Mouse (Mus musculus) large intestine, adult 2 months (tissue): ENCODE results near the gene Poglut1. TPM values are rescaled to one million over a fixed set of nuclear protein-coding genes. Genes with fewer than 3 reads are reported as not detected.
"Not testable (repeated sequence)": the region's sequence is repeated elsewhere in the genome, so short reads cannot be mapped to it uniquely, and the experiment has no call there.

Experiments used
- DNase-seq: peaks from one replicate; pipeline ENCODE4 v3.0.0-alpha.2; 2012; ENCODE audit warnings: low read depth, low spot score
- WGBS: fragments of 180-500 bp; shearing (Covaris S2); methylation state at CpG from one replicate; pipeline ENCODE4 v1.1.7; 2018; 5-methylcytosine and 5-hydroxymethylcytosine counted together
- polyA plus RNA-seq: library from polyadenylated mRNA; depleted of rRNA; stranded (reverse); fragments of >200 nt; gene quantifications from 2 replicates; pipeline ENCODE4 v1.2.3, GENCODE M21; 2012; rRNA removed

Poglut1 gene
- polyA plus RNA-seq, 1 experiment = 10.3 TPM

- WGBS = 61% methylated on average over 14 of the region's 14 CpGs
- DNase-seq = not testable (repeated sequence)
Measured at GRCm38 (mm10) chr16:38477241-38477608, 72.8 kb downstream of the Poglut1 start.

- no peak for DNase-seq
Measured at GRCm38 (mm10) chr16:38476312-38477240, 73.5 kb downstream of the Poglut1 start.

DNA sequence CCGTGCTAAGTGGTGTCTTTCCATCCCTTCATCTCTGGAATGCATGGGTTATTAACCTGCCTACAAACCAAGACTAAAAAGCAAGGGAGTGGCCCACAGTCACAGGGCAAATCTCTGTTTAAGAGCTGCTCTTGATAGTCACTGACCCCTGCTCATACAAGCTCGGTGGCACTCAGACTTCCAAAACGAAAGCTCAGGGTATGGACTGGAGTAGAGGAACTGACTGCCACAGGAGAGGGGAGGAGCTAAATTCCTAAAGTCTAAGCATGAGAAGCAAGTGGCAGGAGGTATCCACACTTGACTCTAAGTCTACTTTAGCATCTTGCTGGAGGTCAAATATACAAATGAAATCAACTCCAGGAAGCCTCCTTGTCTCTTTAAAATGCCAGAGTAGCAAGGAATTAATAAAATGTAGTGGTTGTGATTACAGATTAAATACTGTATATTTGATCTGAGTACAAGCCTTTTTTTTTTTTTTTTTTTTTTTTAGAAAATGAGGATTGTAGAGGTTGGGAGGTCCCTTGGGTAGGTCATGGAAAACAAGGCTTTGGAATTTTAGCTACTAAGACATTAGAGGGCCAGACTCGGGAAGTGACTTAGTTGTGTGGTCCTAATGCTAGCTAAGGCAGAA, 74.3 kb downstream of the Poglut1 start:
- no peak for DNase-seq
- 36% methylated on average over 4 of the region's 4 CpGs for WGBS

More at GRCm38 (mm10) chr16:38476312-38477240, 73.5 kb downstream of the Poglut1 start:
- 11% methylated on average over 34 of the region's 34 CpGs for WGBS

Other genes with a start within 250 kb of the Poglut1 start
- gene Maats1, start 208.1 kb downstream of the Poglut1 start, polyA plus RNA-seq = 0.04 and 0.12 TPM in 2 replicates
- 73.5 and 90.3 TPM in 2 replicates for gene Cox17, start 203.3 kb downstream of the Poglut1 start, polyA plus RNA-seq
- not detected in 2 replicates for gene Gm21987, start 203.2 kb downstream of the Poglut1 start, polyA plus RNA-seq
- 16.9 and 18.7 TPM in 2 replicates for gene Popdc2, start 188.0 kb downstream of the Poglut1 start, polyA plus RNA-seq
- gene Pla1a, start 117.1 kb downstream of the Poglut1 start, polyA plus RNA-seq = 2.1 and 2.2 TPM in 2 replicates
- gene Adprh, start 97.6 kb downstream of the Poglut1 start, polyA plus RNA-seq = 16.8 and 16.9 TPM in 2 replicates
- gene Cd80, start 94.7 kb downstream of the Poglut1 start, polyA plus RNA-seq = 0.46 and 0.59 TPM in 2 replicates
- gene Timmdc1, start 27.6 kb downstream of the Poglut1 start, polyA plus RNA-seq = 9.9 and 13.4 TPM in 2 replicates
- 63.7 and 65.3 TPM in 2 replicates for gene Tmem39a, start 8.4 kb upstream of the Poglut1 start, polyA plus RNA-seq
- 2.1 and 4.6 TPM in 2 replicates for gene Arhgap31, start 163.0 kb upstream of the Poglut1 start, polyA plus RNA-seq
- 14.7 and 17.8 TPM in 2 replicates for gene B4galt4, start 192.0 kb upstream of the Poglut1 start, polyA plus RNA-seq